8 mouse cellular contexts compared by ENCODE assay signal in genomic region chr13:52651383-52652252, GRCm38 (mm10).
A peak's percentile ranks its signal among the peaks of the same experiment; 100 is the strongest.
DNase-seq lines count a peak whose midpoint lies in the region; ATAC-seq and TF ChIP-seq lines count a peak whose summit lies in the region.

No protein-coding gene starts in this region.

- H3K4me1 ChIP-seq in liver, adult 2 months (ENCODE audit: control insufficient read depth, insufficient read depth, low read length) = no peaks in the 10 kb centered on the region
- no peaks in the 10 kb centered on the region for H3K4me1 ChIP-seq in liver, embryonic 11.5 days (replicated peaks; ENCODE audit: control insufficient read depth, insufficient read depth, low read length)
- no peaks in the 10 kb centered on the region for H3K4me1 ChIP-seq in hindbrain, embryonic 16.5 days (ENCODE audit: control insufficient read depth, insufficient read depth, low read depth, low read length)

- intact Hi-C loops in left cerebral cortex, adult 2 months (cut with DNase I) = loop anchor here (1.0 to 10.0 kb wide), 4 partner anchors 163 to 706 kb away; no protein-coding TSS in a partner anchor

- H3K9me3 ChIP-seq in liver, embryonic 11.5 days (ENCODE audit: control insufficient read depth, low read length) = no peaks in the 10 kb centered on the region
- no peaks in the 10 kb centered on the region for H3K9me3 ChIP-seq in hindbrain, embryonic 16.5 days (ENCODE audit: control insufficient read depth, low read length)

- no peak for ATAC-seq in liver, embryonic 11.5 days (replicated peaks; ENCODE audit: low FRiP score)
- 0 out of 2 replicates have a peak, but pooled peaks have one; percentile 26 for ATAC-seq in hindbrain, embryonic 16.5 days

- peak; percentile 14 for TF ChIP-seq CTCF in liver, adult 2 months (IDR thresholded peaks at IDR 0.05; ENCODE audit: low read depth, low read length)
- peak; percentile 63 for TF ChIP-seq CTCF in left cerebral cortex, adult 2 months (IDR thresholded peaks at IDR 0.05)

- no peaks in the 10 kb centered on the region for H3K36me3 ChIP-seq in liver, adult 2 months (ENCODE audit: control insufficient read depth, insufficient read depth, low read length)
- H3K36me3 ChIP-seq in liver, embryonic 11.5 days (ENCODE audit: control insufficient read depth, insufficient read depth, low read length) = no peaks in the 10 kb centered on the region
- H3K36me3 ChIP-seq in hindbrain, embryonic 16.5 days (ENCODE audit: control insufficient read depth, insufficient read depth, low read length) = no peaks in the 10 kb centered on the region

- 54% methylated on average over 11 of the region's 12 CpGs for WGBS in liver, adult 2 months
- 53% methylated on average over 11 of the region's 12 CpGs for WGBS in liver, embryonic 11.5 days
- WGBS in hindbrain, embryonic 16.5 days = 49% methylated on average over 11 of the region's 12 CpGs

- no peak overlapping the region for H3K4me3 ChIP-seq in liver, adult 2 months (ENCODE audit: insufficient read depth, low read depth, low read length)
- no peak overlapping the region for H3K4me3 ChIP-seq in liver, embryonic 11.5 days (ENCODE audit: low read depth, low read length)
- H3K4me3 ChIP-seq in hindbrain, embryonic 16.5 days (ENCODE audit: low read length) = no peak overlapping the region
- no peak overlapping the region for H3K4me3 ChIP-seq in left cerebral cortex, adult 2 months

- TF ChIP-seq POLR2A in liver, adult 2 months (IDR thresholded peaks at IDR 0.05; ENCODE audit: extremely low read depth, insufficient read depth, low read length) = no peak

- H3K79me2 ChIP-seq in liver, adult 2 months (ENCODE audit: control insufficient read depth, insufficient read depth, low read length) = no peaks in the 10 kb centered on the region

- peak; percentile 39 for DNase-seq in liver, adult 2 months (ENCODE audit: extremely low read depth, low read depth, low spot score)
- no peak for DNase-seq in liver, embryonic 11.5 days (ENCODE audit: low spot score)
- DNase-seq in MN1 (ENCODE audit: low spot score) = peak; percentile 83
- peak; percentile 82 to 84 for DNase-seq in cerebellum, postnatal 14 days
- peak; percentile 36 to 39 for DNase-seq in left cerebral cortex, adult 2 months (ENCODE audit: extremely low spot score in 1 of 2, low spot score in 2 of 2)
- DNase-seq in retina, adult 2 months (ENCODE audit: low read depth, low spot score) = peak; percentile 41
- no peak for DNase-seq in yolk sac, embryonic 10.5 days (ENCODE audit: low spot score)

- no peaks in the 10 kb centered on the region for H3K27me3 ChIP-seq in liver, adult 2 months (ENCODE audit: control insufficient read depth, insufficient read depth, low read length)
- 0 out of 2 replicates have a peak, but pooled peaks cover 3% of the 10 kb centered on the region for H3K27me3 ChIP-seq in liver, embryonic 11.5 days (replicated peaks; ENCODE audit: control insufficient read depth, insufficient read depth, low read length)
- H3K27me3 ChIP-seq in hindbrain, embryonic 16.5 days (replicated peaks; ENCODE audit: control insufficient read depth, insufficient read depth, low read length) = no peaks in the 10 kb centered on the region

- no peak overlapping the region for H3K9ac ChIP-seq in liver, adult 2 months (ENCODE audit: low read depth, low read length)
- H3K9ac ChIP-seq in liver, embryonic 11.5 days (ENCODE audit: low read depth, low read length) = no peak overlapping the region
- no peak overlapping the region for H3K9ac ChIP-seq in hindbrain, embryonic 16.5 days (ENCODE audit: low read depth, low read length)

- no peak overlapping the region for H3K27ac ChIP-seq in liver, adult 2 months (replicated peaks; ENCODE audit: insufficient read depth, low read depth, low read length)
- no peak overlapping the region for H3K27ac ChIP-seq in liver, embryonic 11.5 days (ENCODE audit: low read depth, low read length)
- H3K27ac ChIP-seq in hindbrain, embryonic 16.5 days (ENCODE audit: low read depth, low read length) = no peak overlapping the region
- no peak overlapping the region for H3K27ac ChIP-seq in left cerebral cortex, adult 2 months

- H3K4me2 ChIP-seq in liver, embryonic 11.5 days = no peak overlapping the region
- no peak overlapping the region for H3K4me2 ChIP-seq in hindbrain, embryonic 16.5 days (ENCODE audit: low read length)

Comparison
In these comparisons a context has a peak if more than half of its experiments do, and no peak if none do; other contexts are left out.
1. DNase-seq: peak in liver, adult 2 months (single experiment), MN1 (single experiment), cerebellum, postnatal 14 days (2 of 2), left cerebral cortex, adult 2 months (2 of 2) and retina, adult 2 months (single experiment); none in liver, embryonic 11.5 days (single experiment) and yolk sac, embryonic 10.5 days (single experiment).